Mouse (Mus musculus): ENCODE results near the gene Clhc1. TPM values are rescaled to one million over a fixed set of nuclear protein-coding genes. Genes with fewer than 3 reads are reported as not detected.

The Clhc1 gene
- total RNA-seq, 2 experiments from 2014 or later: not detected

DNA sequence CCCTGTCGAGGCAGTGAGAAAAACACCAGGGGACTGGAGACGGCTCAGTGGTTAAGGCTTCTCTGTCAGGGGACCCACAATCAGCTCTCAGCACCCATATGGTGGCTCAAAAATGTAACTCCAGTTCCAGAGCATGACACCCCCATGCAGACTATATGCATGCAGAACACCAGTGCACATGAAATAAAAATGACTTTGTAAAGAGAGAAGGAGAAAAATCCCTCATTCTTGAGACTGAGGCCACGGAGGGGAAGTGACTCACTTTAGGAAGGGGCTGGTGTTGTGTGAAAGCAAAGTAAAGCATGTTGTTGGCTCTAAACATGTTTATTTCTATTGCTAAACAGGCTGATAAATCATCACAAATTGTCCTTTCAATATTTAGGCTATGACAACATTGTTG, 13.2 kb downstream of the Clhc1 start:
- DNase-seq: no peak

DNA sequence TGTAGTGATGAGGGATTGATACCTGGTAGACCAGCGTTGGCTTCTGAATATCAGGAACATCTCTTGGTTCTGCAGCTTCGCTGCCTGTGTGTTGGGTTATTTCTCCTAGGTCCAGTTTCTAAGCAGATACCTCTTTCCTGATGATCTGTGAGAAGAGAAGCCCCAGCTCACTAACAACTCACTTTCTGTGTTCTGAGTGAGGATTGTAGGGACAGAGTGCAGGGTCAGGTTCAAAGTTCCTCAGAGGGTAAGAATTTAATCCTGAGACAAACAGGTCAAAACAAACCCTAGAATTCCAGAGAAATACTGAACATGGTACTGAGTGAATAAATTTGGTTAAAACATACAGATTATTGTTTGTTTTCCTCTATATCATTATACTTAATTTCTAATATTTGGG, 15.7 kb downstream of the Clhc1 start:
- no peak for DNase-seq

DNA sequence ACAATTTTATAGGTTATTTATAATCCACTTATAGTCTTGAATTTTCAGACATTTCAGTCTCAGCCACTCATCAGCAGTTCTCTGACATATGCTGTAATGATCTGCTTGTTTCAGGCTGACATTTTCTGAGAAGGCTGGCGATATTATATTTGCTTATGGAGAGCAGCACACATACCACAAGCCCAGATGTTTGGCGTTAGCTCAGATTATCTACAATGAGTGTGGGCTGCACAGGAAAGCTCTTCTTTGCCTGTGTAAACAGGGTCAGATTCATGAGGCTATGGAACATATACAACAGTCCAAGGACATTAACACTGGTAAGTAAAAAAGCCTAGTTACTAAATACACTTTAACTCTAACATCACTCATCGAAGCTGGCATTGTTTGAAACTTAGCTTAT, 23.8 kb downstream of the Clhc1 start:
- no peak for DNase-seq

DNA sequence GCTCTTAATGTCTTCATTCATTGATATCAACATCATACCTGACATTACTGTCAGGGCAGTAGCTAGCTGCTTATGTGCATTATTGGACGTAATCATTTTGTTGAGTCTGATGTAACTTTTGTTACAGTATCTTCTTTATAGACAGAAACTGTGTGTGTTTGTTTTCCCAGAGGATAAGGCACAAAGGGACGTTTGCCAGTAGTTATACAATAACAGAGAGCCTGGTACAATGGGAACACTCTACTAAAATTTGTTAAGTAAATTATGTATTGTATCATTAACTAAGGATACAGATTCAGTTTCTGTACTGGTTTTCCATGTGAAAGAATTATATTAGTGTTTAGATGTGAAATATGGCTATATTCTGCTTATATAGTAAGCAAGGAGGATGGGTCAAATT, 24.9 kb downstream of the Clhc1 start:
- no peak for DNase-seq

DNA sequence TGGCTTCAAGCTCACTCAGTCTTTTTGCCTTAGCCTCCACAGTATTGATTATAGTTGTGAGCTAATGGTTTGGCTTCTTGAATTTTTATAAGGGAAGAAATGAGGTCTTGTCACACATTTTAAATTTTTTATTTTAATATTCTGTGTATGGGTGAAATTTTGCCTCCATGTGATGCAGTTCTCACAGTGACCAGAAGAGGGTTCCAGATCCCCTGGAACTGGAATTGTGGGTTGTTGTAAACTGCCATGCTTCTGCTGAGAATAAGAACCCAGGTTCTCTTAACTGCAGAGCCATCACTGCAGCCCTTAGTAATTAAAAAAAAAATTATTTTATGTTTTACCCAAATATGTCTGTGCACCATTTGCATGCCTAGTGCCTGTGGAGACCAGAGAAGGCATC, 31.9 kb downstream of the Clhc1 start:
- no peak for DNase-seq

DNA sequence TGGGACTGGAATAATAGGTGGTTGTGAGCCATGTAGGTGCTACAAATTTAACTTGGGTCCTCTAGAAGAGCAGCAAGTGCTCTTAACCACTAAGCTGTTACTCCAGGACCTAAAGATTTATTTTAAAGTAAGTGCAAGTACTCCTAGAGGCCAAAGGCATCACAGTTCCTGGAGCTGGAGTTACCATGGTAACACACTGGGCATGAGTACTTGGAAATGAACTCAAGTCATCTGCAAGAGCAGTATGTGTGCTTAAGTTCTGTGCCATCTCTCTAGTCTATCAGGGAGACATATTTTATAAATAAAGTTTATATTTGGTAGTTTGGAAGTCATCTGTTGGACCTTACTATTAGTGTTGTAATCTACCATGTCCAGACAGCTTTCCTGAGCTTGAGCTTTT, 47.5 kb downstream of the Clhc1 start:
- DNase-seq: no peak

DNA sequence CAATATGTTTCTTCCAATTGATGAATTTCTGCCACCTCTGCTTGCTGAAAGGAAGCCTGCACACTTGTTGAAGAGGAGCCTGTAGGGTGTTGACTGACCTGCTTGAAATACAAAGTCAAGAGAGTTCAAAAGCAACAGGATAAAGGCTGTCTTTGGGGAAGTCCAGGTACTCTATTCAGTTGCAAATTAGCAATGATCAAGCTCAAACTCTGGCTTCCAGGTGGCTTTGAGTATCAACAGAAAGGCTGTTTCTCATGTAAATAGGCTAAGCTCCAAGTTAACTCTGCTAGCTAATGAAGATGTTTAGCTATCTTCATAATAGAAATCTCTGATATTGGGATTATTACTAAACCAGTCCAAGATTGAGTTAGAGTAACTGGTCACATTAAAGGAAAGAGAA, 49.4 kb downstream of the Clhc1 start:
- no peak for DNase-seq

DNA sequence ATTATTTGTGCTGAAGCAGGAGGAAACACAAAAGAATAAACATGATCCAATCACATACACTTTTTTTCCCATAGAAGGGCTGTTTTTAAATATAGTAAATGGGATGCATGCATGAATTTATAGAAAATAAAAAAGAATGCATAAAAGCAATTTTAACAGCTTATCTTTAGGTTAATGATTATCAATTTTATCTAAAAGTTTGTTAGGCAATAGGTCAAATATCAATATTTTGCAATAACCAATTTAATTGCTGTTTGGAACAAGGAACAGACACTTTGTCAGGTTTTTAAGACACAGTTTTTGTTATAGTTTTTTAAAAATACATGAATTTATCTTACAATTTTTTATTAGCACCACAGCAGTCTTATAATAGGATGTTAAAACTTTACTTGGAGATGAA, 51.2 kb downstream of the Clhc1 start:
- DNase-seq: no peak

DNA sequence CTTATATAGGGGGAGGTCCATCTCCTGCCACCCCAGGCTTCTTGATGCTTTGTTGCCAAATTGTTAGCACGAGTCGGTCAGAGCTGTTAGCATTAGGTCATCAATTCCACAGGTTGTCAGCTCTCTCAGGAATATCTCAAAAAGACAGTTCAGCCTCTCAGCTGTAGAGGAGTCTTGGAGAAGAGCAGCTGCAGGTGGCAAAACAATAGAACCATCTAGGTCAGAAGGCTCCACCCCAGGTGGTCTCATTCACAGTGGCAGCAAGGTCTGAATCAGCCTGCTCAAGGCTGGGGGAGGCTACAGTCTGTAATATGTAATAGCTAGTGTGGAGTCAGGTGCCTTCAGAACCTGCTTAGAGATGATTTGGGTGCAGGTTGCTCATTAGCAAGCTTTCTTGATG, 55.8 kb downstream of the Clhc1 start:
- DNase-seq: no peak

DNA sequence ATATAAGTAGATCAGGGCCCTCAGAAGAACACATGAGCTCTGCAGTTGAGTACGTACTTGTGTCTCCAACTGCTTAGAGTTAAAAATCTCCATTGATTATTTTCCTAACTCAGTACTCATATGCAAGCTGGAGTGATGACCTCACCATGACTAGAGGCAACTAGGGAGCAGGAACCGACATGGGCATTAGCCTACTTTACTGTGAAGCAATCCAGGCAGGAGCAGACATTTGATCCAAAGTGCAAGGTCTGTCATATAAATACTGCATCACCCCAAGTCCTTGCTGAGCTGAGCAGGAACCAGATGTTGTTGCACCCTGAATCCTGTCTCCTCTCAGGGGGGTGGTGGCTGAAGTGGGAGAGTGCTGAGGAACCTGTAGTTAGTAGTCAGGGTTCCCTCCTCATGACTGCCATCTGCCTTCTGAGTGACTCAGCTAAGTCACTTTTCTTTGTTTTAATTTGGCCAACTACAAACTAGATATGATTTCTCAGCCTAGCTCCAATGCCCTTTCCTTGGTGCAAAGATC, 59.8 kb downstream of the Clhc1 start:
- no peak for DNase-seq

DNA sequence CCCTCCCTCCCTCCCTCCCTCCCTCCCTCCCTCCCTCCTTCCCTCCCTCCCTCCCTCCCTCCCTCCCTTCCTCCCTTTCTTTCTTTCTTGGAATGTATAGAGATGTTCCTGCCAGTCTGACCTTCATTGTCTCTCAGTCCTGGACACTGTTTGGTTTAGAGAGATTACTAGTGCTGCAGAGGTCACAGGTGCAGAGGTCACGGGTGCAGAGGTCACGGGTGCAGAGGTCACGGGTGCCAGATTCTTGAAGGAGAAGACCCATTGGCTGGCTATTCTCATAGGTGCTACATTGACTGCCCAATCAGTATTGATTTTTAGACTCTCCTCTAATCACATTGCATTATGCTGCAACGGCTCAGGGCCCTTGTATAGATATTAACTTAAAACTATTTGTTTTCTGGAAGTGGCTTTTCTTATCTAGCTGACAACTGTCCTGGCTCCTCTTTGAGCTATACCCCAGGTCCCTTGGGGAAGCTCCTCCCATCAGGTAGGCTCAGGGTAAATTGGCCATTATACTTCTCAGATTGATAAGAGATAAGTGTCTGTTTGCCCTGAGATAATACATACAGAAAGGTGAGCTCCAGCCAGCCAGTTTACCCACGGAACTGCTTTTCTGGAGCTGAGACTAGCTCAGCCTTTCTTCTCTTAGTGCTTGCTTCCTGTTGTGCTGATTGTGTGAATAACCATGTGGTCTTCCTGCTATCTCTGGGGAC, 62.2 kb downstream of the Clhc1 start:
- no peak for DNase-seq

DNA sequence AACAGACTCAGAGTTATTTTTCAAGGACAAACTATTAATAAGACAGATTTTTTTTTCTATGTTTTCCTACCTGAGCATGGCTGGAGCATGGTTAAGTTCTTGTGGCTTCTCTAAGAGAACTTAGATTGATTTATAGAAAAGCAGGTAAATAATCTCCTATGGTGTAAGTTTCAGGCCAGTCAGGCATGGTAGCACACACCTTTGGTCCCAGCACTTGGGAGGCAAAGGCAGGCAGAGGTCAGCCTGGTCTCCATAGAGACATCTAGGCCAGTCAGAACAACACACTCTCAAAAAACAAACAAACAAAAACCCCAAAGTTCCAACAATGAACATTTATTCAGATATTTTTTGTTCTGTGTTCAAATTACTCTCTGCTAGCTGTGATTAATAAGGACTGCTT, 64.3 kb downstream of the Clhc1 start:
- DNase-seq: no peak

DNA sequence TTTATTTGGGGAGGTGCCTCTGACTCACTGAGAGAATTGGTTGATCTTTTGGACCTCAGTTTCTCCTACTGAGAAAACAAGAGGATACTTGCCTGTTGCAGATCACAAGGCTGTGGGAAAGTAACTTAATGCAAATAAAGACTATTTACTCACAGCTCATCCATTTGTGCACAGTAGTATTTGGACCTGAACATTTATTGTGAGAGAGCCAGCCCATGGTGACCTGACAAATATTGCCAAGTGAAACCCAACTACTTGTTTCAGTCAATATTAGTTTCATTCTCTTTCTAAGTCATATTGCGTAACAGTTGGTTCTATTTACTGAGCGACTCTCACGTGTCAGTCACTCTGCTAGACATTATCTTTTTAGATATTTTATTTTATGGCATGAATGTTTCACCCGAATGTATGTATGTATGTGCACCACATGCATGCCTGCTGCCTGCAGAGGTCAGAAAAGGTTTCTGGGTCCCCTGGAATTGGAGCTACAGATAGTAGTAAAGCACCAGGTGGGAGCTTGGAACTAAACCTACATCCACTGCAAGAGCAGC, 65.5 kb downstream of the Clhc1 start:
- DNase-seq: no peak

DNA sequence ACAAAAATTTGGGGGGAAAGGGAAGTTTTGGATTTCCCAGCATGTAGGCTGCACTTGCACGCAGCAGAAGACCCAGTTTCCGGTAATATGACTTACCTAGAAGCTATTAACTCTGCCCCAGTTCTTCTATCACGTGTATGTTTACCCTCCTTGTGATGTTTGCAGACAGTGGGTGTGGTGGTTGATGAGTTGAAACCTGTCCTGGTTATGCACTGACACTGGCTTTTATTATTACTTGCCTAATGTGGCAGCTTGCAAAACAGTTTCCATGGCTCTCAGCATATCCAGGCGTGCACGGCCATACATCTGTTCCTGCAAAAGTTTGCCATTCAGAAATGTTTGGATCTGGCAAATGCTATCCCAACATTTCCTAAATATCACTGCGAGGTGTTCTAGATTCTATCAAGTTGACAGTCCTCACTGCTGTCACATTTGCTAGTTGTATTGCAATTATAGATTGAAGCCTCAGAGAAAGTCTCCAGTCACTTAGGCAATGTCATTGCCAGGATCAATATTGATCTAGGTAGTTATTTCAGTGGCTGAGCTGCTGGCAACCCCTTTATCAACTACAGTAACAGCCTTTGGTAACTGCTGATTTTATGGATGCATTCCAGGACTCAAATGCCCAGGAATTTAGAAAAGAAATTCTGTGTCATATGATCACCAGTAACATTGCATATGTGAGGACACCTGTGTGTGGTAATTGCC, 66.6 kb downstream of the Clhc1 start:
- DNase-seq: no peak

DNA sequence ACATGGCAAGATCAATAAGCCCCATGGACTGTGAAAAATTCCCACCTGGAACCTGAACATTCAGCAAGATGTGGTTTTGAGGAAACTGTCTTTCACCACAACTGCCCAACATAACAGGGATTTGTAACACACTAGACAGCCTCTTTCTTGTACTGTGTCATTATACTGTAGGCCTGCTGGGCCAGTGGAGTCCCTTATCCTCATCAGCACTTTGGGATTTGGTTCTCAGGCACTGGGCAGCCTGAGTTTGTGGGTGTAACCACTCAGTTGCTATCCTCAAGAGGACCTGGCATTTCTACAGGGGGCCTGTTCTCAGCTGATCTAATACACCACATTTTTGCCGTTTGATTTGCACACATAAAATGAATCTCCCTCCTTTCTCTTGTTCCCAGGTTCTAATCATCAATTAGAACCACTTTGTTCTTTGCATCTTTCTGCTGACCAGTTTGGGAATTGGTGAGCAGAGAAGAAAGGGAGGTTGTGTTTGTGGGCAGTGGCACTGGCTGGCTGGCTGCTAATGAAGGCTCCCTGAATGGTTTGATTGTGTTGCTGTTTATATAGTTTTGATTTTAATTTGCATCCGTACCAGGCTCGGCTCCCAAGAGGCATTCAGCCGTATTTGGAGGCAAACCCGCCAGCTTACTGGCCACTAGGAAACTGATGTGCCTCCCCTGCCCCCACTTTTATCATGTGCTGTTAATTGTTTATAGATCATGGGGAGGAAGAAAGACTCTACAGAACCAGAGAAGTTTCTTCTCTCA, 74.5 kb downstream of the Clhc1 start:
- DNase-seq: no peak

DNA sequence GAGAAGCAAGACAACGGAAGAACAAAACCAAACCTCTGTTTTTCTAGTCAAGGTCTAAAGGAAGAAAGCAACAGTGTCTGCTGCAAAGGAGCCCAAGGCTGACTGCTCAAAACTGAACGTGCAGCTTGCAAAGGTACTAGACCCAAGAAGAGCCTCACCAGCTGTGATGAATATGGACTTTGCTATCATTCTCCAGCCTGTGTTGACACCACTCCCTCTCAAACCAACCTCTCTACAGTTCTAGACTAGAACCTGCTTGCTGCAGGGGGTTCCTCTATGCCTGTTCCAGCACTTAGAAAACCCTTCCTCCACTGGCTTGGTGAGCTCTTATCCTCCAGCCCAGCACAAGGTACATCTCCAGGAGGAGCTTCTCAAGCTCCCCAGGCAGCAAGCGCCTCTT, 75.6 kb downstream of the Clhc1 start:
- no peak for DNase-seq

DNA sequence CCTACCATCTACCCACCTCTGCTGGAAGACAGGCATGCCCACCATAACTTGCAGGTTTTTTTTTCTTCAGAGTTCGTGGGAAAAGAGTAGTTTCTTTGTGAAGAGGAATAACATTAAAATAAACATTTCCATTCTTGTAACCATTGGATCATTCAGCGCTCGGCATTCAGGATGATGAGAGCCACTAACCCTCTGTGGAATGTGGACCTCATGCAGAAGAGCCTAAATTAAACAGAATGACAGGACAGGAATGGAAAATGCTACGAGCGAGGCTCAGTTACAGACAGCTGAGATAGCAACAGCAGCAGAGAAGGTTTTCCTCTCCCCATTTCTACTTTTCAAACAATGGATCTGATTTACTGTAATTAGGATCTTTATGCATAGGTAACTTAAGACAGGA, 78.8 kb downstream of the Clhc1 start:
- no peak for DNase-seq

DNA sequence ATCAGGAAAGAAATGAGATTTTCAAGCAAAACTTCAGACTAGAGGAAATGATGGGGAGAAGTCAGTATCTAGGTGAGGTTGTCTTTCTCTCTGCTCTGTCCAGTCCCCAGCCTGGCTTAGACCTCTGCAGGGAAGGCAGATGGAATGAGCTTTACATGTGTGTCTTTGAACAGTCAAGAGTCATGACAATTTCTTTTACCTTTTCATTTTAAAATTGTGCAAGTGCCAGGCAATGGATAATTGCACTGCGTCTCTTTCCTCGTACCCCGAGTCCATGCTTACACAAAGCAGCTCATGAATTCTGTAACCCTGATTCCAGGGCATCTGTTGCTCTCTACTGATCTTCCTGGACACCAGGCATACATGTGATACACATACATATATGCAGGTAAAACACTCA, 80.0 kb downstream of the Clhc1 start:
- no peak for DNase-seq
